Mouse (Mus musculus): ENCODE measurements around the gene Fbxo7. TPM values are rescaled to one million over a fixed set of nuclear protein-coding genes. Genes with fewer than 3 reads are reported as not detected.

The Fbxo7 gene
- polyA plus RNA-seq, 1 experiment from 2014 or later = 52.2 TPM

GRCm38 (mm10) chr10:86009688-86010087, 12.1 kb upstream of the Fbxo7 start:
- Histone ChIP-seq H3K36me3 (ENCODE audit: control insufficient read depth, insufficient read depth, low read length) (no peaks in the 10 kb centered on the region), H3K27ac (ENCODE audit: low read depth, low read length) (no peak overlapping the region), H3K27me3 (replicated peaks; ENCODE audit: control insufficient read depth, insufficient read depth, low read length) (no peaks in the 10 kb centered on the region), H3K9ac (ENCODE audit: low read depth, low read length) (no peak overlapping the region), H3K4me2 (no peak overlapping the region), H3K4me3 (ENCODE audit: low read depth, low read length) (no peak overlapping the region), H3K9me3 (ENCODE audit: control insufficient read depth, low read length) (no peaks in the 10 kb centered on the region), H3K4me1 (replicated peaks; ENCODE audit: control insufficient read depth, insufficient read depth, low read length) (no peaks in the 10 kb centered on the region)
- DNase-seq (ENCODE audit: low spot score) (no peak), ATAC-seq (replicated peaks; ENCODE audit: low FRiP score) (no peak)
- WGBS = 81% methylated on average over 2 of the region's 2 CpGs

- WGBS = 38% methylated on average over 6 of the region's 6 CpGs
- Histone ChIP-seq H3K4me2 (no peak overlapping the region), H3K27me3 (replicated peaks; ENCODE audit: control insufficient read depth, insufficient read depth, low read length) (no peaks in the 10 kb centered on the region), H3K9ac (ENCODE audit: low read depth, low read length) (no peak overlapping the region), H3K9me3 (ENCODE audit: control insufficient read depth, low read length) (no peaks in the 10 kb centered on the region), H3K27ac (ENCODE audit: low read depth, low read length) (no peak overlapping the region), H3K36me3 (ENCODE audit: control insufficient read depth, insufficient read depth, low read length) (no peaks in the 10 kb centered on the region), H3K4me1 (replicated peaks; ENCODE audit: control insufficient read depth, insufficient read depth, low read length) (no peaks in the 10 kb centered on the region), H3K4me3 (ENCODE audit: low read depth, low read length) (no peak overlapping the region)
- no peak for ATAC-seq (replicated peaks; ENCODE audit: low FRiP score)
- no peak for DNase-seq (ENCODE audit: low spot score)
Observed at GRCm38 (mm10) chr10:86010636-86011035, 11.1 kb upstream of the Fbxo7 start.

GRCm38 (mm10) chr10:86011172-86011571, 10.6 kb upstream of the Fbxo7 start:
- Histone ChIP-seq H3K9ac (ENCODE audit: low read depth, low read length) (no peak overlapping the region), H3K27me3 (replicated peaks; ENCODE audit: control insufficient read depth, insufficient read depth, low read length) (no peaks in the 10 kb centered on the region), H3K36me3 (ENCODE audit: control insufficient read depth, insufficient read depth, low read length) (no peaks in the 10 kb centered on the region), H3K9me3 (ENCODE audit: control insufficient read depth, low read length) (no peaks in the 10 kb centered on the region), H3K4me2 (no peak overlapping the region), H3K4me3 (ENCODE audit: low read depth, low read length) (no peak overlapping the region), H3K27ac (ENCODE audit: low read depth, low read length) (no peak overlapping the region), H3K4me1 (replicated peaks; ENCODE audit: control insufficient read depth, insufficient read depth, low read length) (no peaks in the 10 kb centered on the region)
- 46% methylated on average over 2 of the region's 2 CpGs for WGBS
- no peak for DNase-seq (ENCODE audit: low spot score)
- ATAC-seq (replicated peaks; ENCODE audit: low FRiP score) = no peak

DNA sequence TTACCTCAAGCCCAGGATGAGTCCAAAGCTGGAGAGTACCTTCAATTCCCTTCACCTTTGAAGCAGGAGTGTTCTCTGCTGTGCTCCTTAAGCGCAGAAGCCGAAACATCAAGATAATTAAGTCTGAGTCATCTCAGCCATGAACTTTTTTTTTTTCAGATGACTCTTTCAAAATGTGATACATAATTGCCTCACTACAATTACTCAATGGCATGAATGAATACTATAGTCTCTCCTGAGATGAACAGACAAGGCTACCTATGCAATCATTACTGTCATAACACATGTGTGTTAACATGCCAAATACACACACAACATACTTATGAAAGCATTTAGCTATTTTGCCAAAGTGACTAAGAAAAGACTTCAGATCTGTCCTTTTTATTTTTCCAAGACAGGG, 10.0 kb upstream of the Fbxo7 start, which contains the start of gene Bpifc:
Gene Bpifc (minus strand): TSS at position 115 of the 400 bp plus-strand sequence.
- Histone ChIP-seq H3K9me3 (ENCODE audit: control insufficient read depth, low read length) (no peaks in the 10 kb centered on the region), H3K27ac (ENCODE audit: low read depth, low read length) (no peak within 1 kb of the TSS), H3K4me3 (ENCODE audit: low read depth, low read length) (no peak within 1 kb of the TSS), H3K4me1 (replicated peaks; ENCODE audit: control insufficient read depth, insufficient read depth, low read length) (no peaks in the 10 kb centered on the region), H3K36me3 (ENCODE audit: control insufficient read depth, insufficient read depth, low read length) (no peaks in the 10 kb centered on the region), H3K4me2 (no peak within 1 kb of the TSS), H3K27me3 (replicated peaks; ENCODE audit: control insufficient read depth, insufficient read depth, low read length) (no peaks in the 10 kb centered on the region), H3K9ac (ENCODE audit: low read depth, low read length) (no peak within 1 kb of the TSS)
- WGBS = 84% methylated on average over 2 of the region's 2 CpGs
- ATAC-seq (replicated peaks; ENCODE audit: low FRiP score) = no peak
- no peak for DNase-seq (ENCODE audit: low spot score)

GRCm38 (mm10) chr10:86017781-86018180, 4.0 kb upstream of the Fbxo7 start:
- ATAC-seq (replicated peaks; ENCODE audit: low FRiP score) (no peak), DNase-seq (ENCODE audit: low spot score) (no peak)
- Histone ChIP-seq H3K36me3 (ENCODE audit: control insufficient read depth, insufficient read depth, low read length) (no peaks in the 10 kb centered on the region), H3K27me3 (replicated peaks; ENCODE audit: control insufficient read depth, insufficient read depth, low read length) (no peaks in the 10 kb centered on the region), H3K27ac (ENCODE audit: low read depth, low read length) (no peak overlapping the region), H3K9ac (ENCODE audit: low read depth, low read length) (no peak overlapping the region), H3K4me1 (replicated peaks; ENCODE audit: control insufficient read depth, insufficient read depth, low read length) (no peaks in the 10 kb centered on the region; the same call in 1 of the 2 replicates), H3K9me3 (ENCODE audit: control insufficient read depth, low read length) (no peaks in the 10 kb centered on the region), H3K4me2 (no peak overlapping the region), H3K4me3 (ENCODE audit: low read depth, low read length) (no peak overlapping the region)
- 85% methylated on average over 7 of the region's 7 CpGs for WGBS

- Histone ChIP-seq H3K27ac (ENCODE audit: low read depth, low read length) (no peak overlapping the region), H3K36me3 (ENCODE audit: control insufficient read depth, insufficient read depth, low read length) (no peaks in the 10 kb centered on the region), H3K9ac (ENCODE audit: low read depth, low read length) (no peak overlapping the region), H3K4me2 (no peak overlapping the region), H3K4me1 (replicated peaks; ENCODE audit: control insufficient read depth, insufficient read depth, low read length) (no peaks in the 10 kb centered on the region; the same call in 1 of the 2 replicates), H3K27me3 (replicated peaks; ENCODE audit: control insufficient read depth, insufficient read depth, low read length) (no peaks in the 10 kb centered on the region), H3K4me3 (ENCODE audit: low read depth, low read length) (no peak overlapping the region), H3K9me3 (ENCODE audit: control insufficient read depth, low read length) (no peaks in the 10 kb centered on the region)
- 33% methylated on average over 5 of the region's 5 CpGs for WGBS
- no peak for ATAC-seq (replicated peaks; ENCODE audit: low FRiP score)
- DNase-seq (ENCODE audit: low spot score) = no peak
Observed at GRCm38 (mm10) chr10:86018813-86019212, 3.0 kb upstream of the Fbxo7 start.

DNA sequence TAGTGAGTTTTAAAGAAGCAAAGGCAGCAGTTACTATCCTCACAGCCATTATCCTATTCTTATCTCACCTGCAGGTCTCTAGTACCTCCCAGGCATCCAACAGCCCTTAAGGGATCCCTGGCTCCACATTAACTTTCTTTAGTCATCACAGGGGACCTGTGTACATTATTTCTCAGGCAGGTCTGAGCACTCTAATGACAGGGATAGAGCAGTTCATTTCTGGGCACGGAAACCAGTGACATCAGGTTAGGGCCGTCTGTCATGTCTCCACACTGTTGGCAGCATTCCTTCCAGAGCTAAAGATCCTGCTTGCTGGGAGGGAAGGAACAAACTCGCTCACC, 394 bp upstream of the Fbxo7 start:
- Histone ChIP-seq H3K4me2 (peak overlapping the region; percentile 58), H3K9me3 (ENCODE audit: control insufficient read depth, low read length) (no peaks in the 10 kb centered on the region), H3K4me1 (replicated peaks; ENCODE audit: control insufficient read depth, insufficient read depth, low read length) (peaks cover 12% of the 10 kb centered on the region), H3K36me3 (ENCODE audit: control insufficient read depth, insufficient read depth, low read length) (0 out of 2 replicates have a peak, but pooled peaks cover 5% of the 10 kb centered on the region), H3K9ac (ENCODE audit: low read depth, low read length) (peak overlapping the region; percentile 93), H3K27ac (ENCODE audit: low read depth, low read length) (0 out of 2 replicates have a peak overlapping the region, but pooled peaks have one; percentile 89), H3K4me3 (ENCODE audit: low read depth, low read length) (peak overlapping the region; percentile 90), H3K27me3 (replicated peaks; ENCODE audit: control insufficient read depth, insufficient read depth, low read length) (no peaks in the 10 kb centered on the region)
- ATAC-seq (replicated peaks; ENCODE audit: low FRiP score) (peak; percentile 27), DNase-seq (ENCODE audit: low spot score) (no peak)
- 0% methylated on average over 3 of the region's 3 CpGs for WGBS

GRCm38 (mm10) chr10:86022474-86022816, 673 bp downstream of the Fbxo7 start:
- ATAC-seq (replicated peaks; ENCODE audit: low FRiP score) = 0 out of 2 replicates have a peak, but pooled peaks have one; percentile 22
- H3K4me2 ChIP-seq = peak overlapping the region; percentile 66
- peaks cover 12% of the 10 kb centered on the region for H3K4me1 ChIP-seq (replicated peaks; ENCODE audit: control insufficient read depth, insufficient read depth, low read length)
- no peaks in the 10 kb centered on the region for H3K9me3 ChIP-seq (ENCODE audit: control insufficient read depth, low read length)
- DNase-seq (ENCODE audit: low spot score) = no peak
- H3K27me3 ChIP-seq (replicated peaks; ENCODE audit: control insufficient read depth, insufficient read depth, low read length) = no peaks in the 10 kb centered on the region
- peak overlapping the region; percentile 93 for H3K9ac ChIP-seq (ENCODE audit: low read depth, low read length)
- WGBS = 4% methylated on average over 6 of the region's 6 CpGs
- H3K36me3 ChIP-seq (ENCODE audit: control insufficient read depth, insufficient read depth, low read length) = 0 out of 2 replicates have a peak, but pooled peaks cover 5% of the 10 kb centered on the region
- H3K27ac ChIP-seq (ENCODE audit: low read depth, low read length) = peak overlapping the region; percentile 89
- peak overlapping the region; percentile 90 for H3K4me3 ChIP-seq (ENCODE audit: low read depth, low read length)

GRCm38 (mm10) chr10:86023149-86023548, 1.4 kb downstream of the Fbxo7 start:
- DNase-seq (ENCODE audit: low spot score) (no peak), ATAC-seq (replicated peaks; ENCODE audit: low FRiP score) (no peak)
- Histone ChIP-seq H3K36me3 (ENCODE audit: control insufficient read depth, insufficient read depth, low read length) (0 out of 2 replicates have a peak, but pooled peaks cover 5% of the 10 kb centered on the region), H3K4me3 (ENCODE audit: low read depth, low read length) (peak overlapping the region; percentile 90), H3K4me1 (replicated peaks; ENCODE audit: control insufficient read depth, insufficient read depth, low read length) (peaks cover 12% of the 10 kb centered on the region), H3K27ac (ENCODE audit: low read depth, low read length) (peak overlapping the region; percentile 89), H3K9me3 (ENCODE audit: control insufficient read depth, low read length) (no peaks in the 10 kb centered on the region), H3K4me2 (peak overlapping the region; percentile 66), H3K27me3 (replicated peaks; ENCODE audit: control insufficient read depth, insufficient read depth, low read length) (no peaks in the 10 kb centered on the region), H3K9ac (ENCODE audit: low read depth, low read length) (peak overlapping the region; percentile 93)

All from liver, embryonic 11.5 days (tissue).